Mouse (Mus musculus): ENCODE measurements around the gene Ankrd35. TPM values are rescaled to one million over a fixed set of nuclear protein-coding genes. Genes with fewer than 3 reads are reported as not detected.
"Not testable (repeated sequence)": the region's sequence is repeated elsewhere in the genome, so short reads cannot be mapped to it uniquely, and the experiment has no call there.

The Ankrd35 gene
- polyA plus RNA-seq, 1 experiment: 30.5 TPM

DNA sequence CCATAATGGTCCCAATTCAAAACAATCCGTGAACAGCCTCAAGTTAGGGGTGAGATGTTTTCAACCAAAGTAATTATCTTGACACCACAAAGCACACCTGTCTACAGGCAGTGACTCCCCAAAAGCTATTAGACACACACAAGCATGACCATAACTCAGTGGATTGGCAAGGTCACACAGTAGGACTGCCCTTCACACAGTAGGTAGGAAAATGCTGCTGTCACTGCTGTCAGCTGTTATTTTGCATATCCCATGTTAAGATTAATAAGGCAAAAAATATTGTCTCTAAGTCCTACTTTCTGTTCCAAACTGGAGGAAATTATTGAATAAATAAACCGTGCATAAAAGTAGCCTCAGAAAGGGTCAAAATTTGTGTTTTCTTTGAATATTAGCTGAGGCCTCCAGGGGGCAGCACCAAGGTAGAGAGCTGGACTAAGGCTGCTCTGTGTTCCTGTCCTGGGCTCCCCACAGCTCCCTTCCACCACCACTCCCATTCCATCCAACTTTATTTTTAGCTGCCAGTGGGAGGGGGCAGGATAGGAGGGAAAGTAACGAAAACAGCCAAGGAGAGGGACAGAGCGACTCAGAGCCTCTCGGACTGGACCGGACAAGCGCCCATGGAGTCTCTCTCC lies 24.8 kb upstream of the Ankrd35 start, which contains the start of gene Itga10:
Gene Itga10, plus strand, starts transcription at position 567 of the 632 bp plus-strand sequence.
- Histone ChIP-seq H3K4me3 (replicated peaks) (no peak within 1 kb of the TSS), H3K4me1 (peaks cover 14% of the 10 kb centered on the region), H3K36me3 (replicated peaks; ENCODE audit: low read length) (peaks cover 46% of the 10 kb centered on the region), H3K27me3 (replicated peaks) (no peaks in the 10 kb centered on the region), H3K9me3 (no peaks in the 10 kb centered on the region)
- TF ChIP-seq GATA1 (IDR thresholded peaks at IDR 0.05; ENCODE audit: borderline replicate concordance, low read length) (no peak), FLI1 (IDR thresholded peaks at IDR 0.05; ENCODE audit: low read length) (no peak)

DNA sequence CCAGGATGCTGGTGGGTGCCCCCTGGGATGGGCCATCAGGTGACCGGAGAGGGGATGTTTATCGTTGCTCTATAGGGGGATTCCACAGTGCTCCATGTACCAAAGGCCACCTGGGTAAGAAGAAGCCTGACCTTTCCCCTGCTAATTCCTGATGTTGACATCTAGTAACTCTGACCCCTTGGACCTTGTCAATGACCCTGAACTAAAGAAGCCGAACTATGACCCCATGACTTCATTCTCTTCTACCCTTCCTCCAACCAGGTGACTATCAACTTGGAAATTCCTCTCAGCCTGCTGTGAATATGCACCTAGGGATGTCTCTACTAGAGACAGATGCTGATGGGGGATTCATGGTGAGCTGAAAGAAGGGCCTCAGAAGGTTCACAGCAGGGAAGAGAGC lies 22.6 kb upstream of the Ankrd35 start:
- H3K4me3 ChIP-seq (replicated peaks): no peak overlapping the region
- H3K36me3 ChIP-seq (replicated peaks; ENCODE audit: low read length): peaks cover 31% of the 10 kb centered on the region
- no peaks in the 10 kb centered on the region for H3K27me3 ChIP-seq (replicated peaks)
- H3K9me3 ChIP-seq: no peaks in the 10 kb centered on the region
- H3K4me1 ChIP-seq: peaks cover 35% of the 10 kb centered on the region
- no peak for TF ChIP-seq FLI1 (IDR thresholded peaks at IDR 0.05; ENCODE audit: low read length)
- TF ChIP-seq GATA1 (IDR thresholded peaks at IDR 0.05; ENCODE audit: borderline replicate concordance, low read length): no peak

DNA sequence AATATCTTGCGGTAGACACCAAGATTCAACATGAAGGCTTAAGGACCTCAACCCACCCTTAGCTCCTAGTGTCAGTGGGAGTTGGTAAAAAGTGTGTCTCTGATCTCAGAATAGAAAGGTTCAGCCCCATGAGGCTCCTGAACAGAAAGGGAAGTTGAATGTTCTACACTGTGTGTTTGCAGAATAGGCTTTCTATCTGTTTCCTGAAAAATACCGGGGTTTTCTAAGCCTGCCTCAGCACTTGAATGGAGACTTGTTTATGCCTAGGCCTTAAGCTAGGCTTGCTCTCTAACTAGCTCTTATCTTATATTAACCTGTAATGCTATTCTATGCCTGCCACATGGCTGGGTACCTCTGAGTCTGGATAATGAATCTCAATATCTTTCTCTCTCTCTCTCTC lies 9.0 kb upstream of the Ankrd35 start:
- Histone ChIP-seq H3K36me3 (replicated peaks; ENCODE audit: low read length) (peaks cover 3% of the 10 kb centered on the region), H3K27me3 (replicated peaks) (peaks cover 6% of the 10 kb centered on the region), H3K4me3 (replicated peaks) (no peak overlapping the region), H3K9me3 (no peaks in the 10 kb centered on the region), H3K4me1 (peaks cover 30% of the 10 kb centered on the region)
- no peak for TF ChIP-seq FLI1 (IDR thresholded peaks at IDR 0.05; ENCODE audit: low read length)
- no peak for TF ChIP-seq GATA1 (IDR thresholded peaks at IDR 0.05; ENCODE audit: borderline replicate concordance, low read length)

GRCm38 (mm10) chr3:96662731-96663316 lies 7.1 kb upstream of the Ankrd35 start:
- H3K27me3 ChIP-seq (replicated peaks): peaks cover 2% of the 10 kb centered on the region
- peaks cover 30% of the 10 kb centered on the region for H3K4me1 ChIP-seq
- no peaks in the 10 kb centered on the region for H3K9me3 ChIP-seq
- TF ChIP-seq GATA1 (IDR thresholded peaks at IDR 0.05; ENCODE audit: borderline replicate concordance, low read length) (no peak), FLI1 (IDR thresholded peaks at IDR 0.05; ENCODE audit: low read length) (no peak)
- H3K4me3 ChIP-seq (replicated peaks): no peak overlapping the region
- no peaks in the 10 kb centered on the region for H3K36me3 ChIP-seq (replicated peaks; ENCODE audit: low read length)

- peaks cover 30% of the 10 kb centered on the region for H3K4me1 ChIP-seq
- TF ChIP-seq GATA1 (IDR thresholded peaks at IDR 0.05; ENCODE audit: borderline replicate concordance, low read length): no peak
- TF ChIP-seq FLI1 (IDR thresholded peaks at IDR 0.05; ENCODE audit: low read length): no peak
- no peaks in the 10 kb centered on the region for H3K36me3 ChIP-seq (replicated peaks; ENCODE audit: low read length)
- no peaks in the 10 kb centered on the region for H3K9me3 ChIP-seq
- no peaks in the 10 kb centered on the region for H3K27me3 ChIP-seq (replicated peaks)
- H3K4me3 ChIP-seq (replicated peaks): peak overlapping the region; percentile 74
Observed at GRCm38 (mm10) chr3:96663432-96664239, 6.3 kb upstream of the Ankrd35 start.

DNA sequence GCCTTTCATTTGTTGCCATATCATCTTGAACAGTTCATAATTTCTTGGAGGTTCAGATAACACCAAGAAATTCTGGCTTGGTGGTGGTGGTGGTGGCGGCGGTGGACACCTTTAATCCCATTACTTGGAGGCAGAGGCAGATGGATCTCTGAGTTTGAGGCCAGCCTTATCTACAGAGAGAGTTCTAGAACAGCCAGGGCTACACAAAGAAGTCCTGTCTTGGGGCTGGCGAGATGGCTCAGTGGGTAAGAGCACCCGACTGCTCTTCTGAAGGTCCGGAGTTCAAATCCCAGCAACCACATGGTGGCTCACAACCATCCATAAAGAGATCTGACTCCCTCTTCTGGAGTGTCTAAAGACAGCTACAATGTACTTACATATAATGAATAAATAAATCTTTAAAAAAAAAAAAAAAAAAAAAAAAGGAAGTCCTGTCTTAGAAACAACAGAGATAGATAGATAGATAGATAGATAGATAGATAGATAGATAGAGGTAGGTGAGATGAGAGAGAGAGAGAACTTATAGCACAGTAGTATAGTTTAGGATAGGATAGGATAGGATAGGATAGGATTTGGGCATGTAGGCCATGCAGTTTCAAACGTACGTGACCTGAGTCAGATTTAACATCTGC lies 4.1 kb upstream of the Ankrd35 start:
- H3K27me3 ChIP-seq (replicated peaks); H3K4me3 ChIP-seq (replicated peaks); H3K36me3 ChIP-seq (replicated peaks; ENCODE audit: low read length); H3K9me3 ChIP-seq: not testable (repeated sequence)
- peaks cover 41% of the 10 kb centered on the region for H3K4me1 ChIP-seq

- no peak for TF ChIP-seq GATA1 (IDR thresholded peaks at IDR 0.05; ENCODE audit: borderline replicate concordance, low read length)
- no peak for TF ChIP-seq FLI1 (IDR thresholded peaks at IDR 0.05; ENCODE audit: low read length)
- Histone ChIP-seq H3K4me3 (replicated peaks) (no peak overlapping the region), H3K4me1 (peaks cover 41% of the 10 kb centered on the region), H3K27me3 (replicated peaks) (no peaks in the 10 kb centered on the region), H3K36me3 (replicated peaks; ENCODE audit: low read length) (no peaks in the 10 kb centered on the region), H3K9me3 (no peaks in the 10 kb centered on the region)
Observed at GRCm38 (mm10) chr3:96666916-96667315, 3.0 kb upstream of the Ankrd35 start.

DNA sequence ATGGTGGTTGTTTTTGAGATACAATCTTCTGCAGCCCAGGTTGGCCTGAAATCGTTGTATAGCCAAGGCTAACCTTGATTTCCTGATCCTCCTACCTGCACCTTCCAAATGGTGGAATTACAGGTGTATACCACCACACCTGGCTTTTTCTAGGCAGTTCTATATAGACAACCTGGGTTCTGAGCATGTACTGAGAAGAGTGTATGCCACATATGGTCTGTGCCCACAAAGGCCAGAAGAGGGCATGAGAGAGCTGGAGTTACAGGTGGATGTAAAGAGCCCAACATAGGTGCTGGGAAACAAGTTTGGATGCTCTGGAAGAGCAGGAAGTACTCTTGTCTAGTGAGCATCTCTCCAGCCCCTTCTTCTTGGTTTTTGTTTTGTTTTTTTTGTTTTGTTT lies 2.6 kb upstream of the Ankrd35 start:
- Histone ChIP-seq H3K36me3 (replicated peaks; ENCODE audit: low read length) (no peaks in the 10 kb centered on the region), H3K4me3 (replicated peaks) (no peak overlapping the region), H3K27me3 (replicated peaks) (no peaks in the 10 kb centered on the region), H3K4me1 (peaks cover 45% of the 10 kb centered on the region), H3K9me3 (no peaks in the 10 kb centered on the region)
- TF ChIP-seq GATA1 (IDR thresholded peaks at IDR 0.05; ENCODE audit: borderline replicate concordance, low read length): no peak
- no peak for TF ChIP-seq FLI1 (IDR thresholded peaks at IDR 0.05; ENCODE audit: low read length)

GRCm38 (mm10) chr3:96668424-96669067 lies 1.4 kb upstream of the Ankrd35 start:
- no peaks in the 10 kb centered on the region for H3K27me3 ChIP-seq (replicated peaks)
- H3K4me3 ChIP-seq (replicated peaks): no peak overlapping the region
- peaks cover 51% of the 10 kb centered on the region for H3K4me1 ChIP-seq
- TF ChIP-seq FLI1 (IDR thresholded peaks at IDR 0.05; ENCODE audit: low read length): no peak
- no peak for TF ChIP-seq GATA1 (IDR thresholded peaks at IDR 0.05; ENCODE audit: borderline replicate concordance, low read length)
- no peaks in the 10 kb centered on the region for H3K9me3 ChIP-seq
- H3K36me3 ChIP-seq (replicated peaks; ENCODE audit: low read length): peaks cover 3% of the 10 kb centered on the region
